Mouse (Mus musculus) liver, postnatal 0 days (tissue): Measurements from ENCODE around the gene Elovl5.

ENCODE experiments used
- CTCF ChIP-seq: sonication (generic); IDR thresholded peaks from 2 replicates; pipeline ENCODE4 v1.5.1; 2016; ENCODE audit warnings: antibody characterized with exemption, low read depth
- EP300 ChIP-seq: IDR thresholded peaks from 2 replicates; pipeline ENCODE4 v1.6.1; 2016; ENCODE audit warnings: antibody characterized with exemption, low read depth, mild to moderate bottlenecking

- TF ChIP-seq CTCF: no peak
- no peak for TF ChIP-seq EP300
Measured at GRCm38 (mm10) chr9:77898551-77898950, 18.6 kb upstream of the Elovl5 start.
